Mouse (Mus musculus): ENCODE data around the gene Kars. TPM values are rescaled to one million over a fixed set of nuclear protein-coding genes. Genes with fewer than 3 reads are reported as not detected.
A peak's percentile ranks its signal among the peaks of the same experiment; 100 is the strongest.

The Kars gene
- polyA plus RNA-seq (2016; fragmentation: Nextera tagmentation; extraction: Ambion mirVana): 270 and 285 TPM in 2 replicates

GRCm38 (mm10) chr8:112010997-112011815 is at the start of gene Kars, which contains the start of gene Terf2ip:
Gene Kars, minus strand, starts transcription at chr8:112011323.
Gene Terf2ip, plus strand, starts transcription at chr8:112011398.
- peak; percentile 91 for DNase-seq (ENCODE audit: extremely low spot score, low spot score)
- Histone ChIP-seq H3K27me3 (ENCODE audit: poor library complexity, severe bottlenecking) (no peaks in the 10 kb centered on the region), H3K4me1 (peaks cover 27% of the 10 kb centered on the region), H3K9me3 (no peaks in the 10 kb centered on the region), H3K27ac (peak within 1 kb of the TSS; percentile 88), H3K4me3 (peak within 1 kb of the TSS; percentile 93), H3K36me3 (replicated peaks) (peaks cover 42% of the 10 kb centered on the region)
- WGBS: under 1% methylated on average over 61 of the region's 61 CpGs

DNA sequence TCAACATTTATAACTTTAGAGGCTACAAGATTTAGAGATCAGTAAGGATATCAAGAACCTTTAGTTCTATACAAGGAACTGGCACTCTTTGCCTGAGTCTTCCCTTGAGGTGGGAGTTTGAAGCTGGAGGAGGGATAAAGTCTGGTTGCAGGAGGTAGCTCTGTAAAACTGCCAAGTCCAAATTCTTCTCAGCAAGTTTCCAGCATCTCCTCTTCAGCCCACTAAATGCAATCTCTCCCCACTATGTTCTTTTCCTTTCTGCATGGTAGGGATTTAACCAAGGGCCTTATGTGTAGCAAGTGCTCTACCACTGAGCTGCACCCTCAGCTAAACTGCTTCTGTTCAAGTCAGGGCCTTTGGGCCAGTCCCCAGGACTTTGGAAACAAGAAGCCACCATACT is 43.3 kb upstream of the Kars start:
- no peaks in the 10 kb centered on the region for H3K9me3 ChIP-seq
- no peak for DNase-seq (ENCODE audit: extremely low spot score, low spot score)
- H3K36me3 ChIP-seq (replicated peaks): no peaks in the 10 kb centered on the region
- no peaks in the 10 kb centered on the region for H3K27me3 ChIP-seq (ENCODE audit: poor library complexity, severe bottlenecking)
- no peak overlapping the region for H3K4me3 ChIP-seq
- H3K27ac ChIP-seq: no peak overlapping the region
- H3K4me1 ChIP-seq: no peaks in the 10 kb centered on the region

- WGBS: 84% methylated on average over 9 of the region's 9 CpGs
- no peak overlapping the region for H3K27ac ChIP-seq
- H3K4me3 ChIP-seq: no peak overlapping the region
- H3K27me3 ChIP-seq (ENCODE audit: poor library complexity, severe bottlenecking): no peaks in the 10 kb centered on the region
- no peak for DNase-seq (ENCODE audit: extremely low spot score, low spot score)
- no peaks in the 10 kb centered on the region for H3K36me3 ChIP-seq (replicated peaks)
- no peaks in the 10 kb centered on the region for H3K9me3 ChIP-seq
- H3K4me1 ChIP-seq: no peaks in the 10 kb centered on the region
Measured at GRCm38 (mm10) chr8:112051537-112051936, 40.4 kb upstream of the Kars start.

DNA sequence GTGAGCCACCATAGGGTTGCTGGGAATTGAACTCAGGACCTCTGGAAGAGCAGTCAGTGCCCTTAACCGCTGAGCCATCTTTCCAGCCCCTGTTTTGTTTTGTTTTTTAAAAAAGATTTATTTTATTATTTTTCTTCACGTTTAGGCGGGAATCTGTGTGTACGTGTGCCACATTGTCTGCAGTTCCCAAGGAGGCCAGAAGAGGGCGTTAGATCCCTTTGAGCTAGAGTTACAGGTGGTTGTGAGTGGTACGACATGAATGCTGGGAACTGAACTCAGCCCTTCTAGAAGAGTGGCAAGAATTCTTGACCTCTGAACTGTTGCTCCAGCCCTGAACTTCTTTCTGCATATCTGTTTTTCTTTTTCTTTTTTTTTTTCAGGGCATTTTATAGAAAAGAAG is 38.9 kb upstream of the Kars start:
- H3K27me3 ChIP-seq (ENCODE audit: poor library complexity, severe bottlenecking): no peaks in the 10 kb centered on the region
- no peaks in the 10 kb centered on the region for H3K9me3 ChIP-seq
- no peaks in the 10 kb centered on the region for H3K4me1 ChIP-seq
- no peaks in the 10 kb centered on the region for H3K36me3 ChIP-seq (replicated peaks)
- no peak for DNase-seq (ENCODE audit: extremely low spot score, low spot score)
- no peak overlapping the region for H3K4me3 ChIP-seq
- 81% methylated on average over 6 of the region's 6 CpGs for WGBS
- H3K27ac ChIP-seq: no peak overlapping the region

GRCm38 (mm10) chr8:112048293-112048692 is 37.2 kb upstream of the Kars start:
- Histone ChIP-seq H3K4me1 (no peaks in the 10 kb centered on the region), H3K27ac (no peak overlapping the region), H3K9me3 (no peaks in the 10 kb centered on the region), H3K27me3 (ENCODE audit: poor library complexity, severe bottlenecking) (no peaks in the 10 kb centered on the region), H3K36me3 (replicated peaks) (no peaks in the 10 kb centered on the region), H3K4me3 (no peak overlapping the region)
- WGBS: 83% methylated on average over 6 of the region's 6 CpGs
- no peak for DNase-seq (ENCODE audit: extremely low spot score, low spot score)

DNA sequence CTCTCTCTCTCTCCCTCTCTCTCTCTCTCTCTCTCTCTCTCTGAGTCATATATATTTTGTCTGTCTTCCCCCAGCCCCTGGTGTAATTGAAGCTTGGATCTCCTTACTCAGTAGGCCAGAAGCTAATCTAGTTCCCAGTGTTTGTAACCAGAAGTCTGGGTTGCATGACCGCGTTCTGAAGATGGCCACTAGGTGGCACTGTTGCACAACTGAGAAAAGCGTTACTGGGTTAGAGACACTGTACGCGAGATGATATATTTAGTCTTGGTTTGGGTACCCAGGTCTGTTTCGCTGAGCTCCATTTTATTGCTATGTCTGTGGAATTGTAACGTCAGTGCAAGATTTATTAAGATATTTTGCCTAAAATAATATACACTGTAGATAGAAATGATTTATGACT is 34.8 kb upstream of the Kars start:
- WGBS: 11% methylated on average over 7 of the region's 7 CpGs
- H3K27ac ChIP-seq: no peak overlapping the region
- H3K27me3 ChIP-seq (ENCODE audit: poor library complexity, severe bottlenecking): no peaks in the 10 kb centered on the region

GRCm38 (mm10) chr8:112045182-112045581 is 34.1 kb upstream of the Kars start:
- H3K27ac ChIP-seq: no peak overlapping the region
- H3K36me3 ChIP-seq (replicated peaks): no peaks in the 10 kb centered on the region
- no peaks in the 10 kb centered on the region for H3K9me3 ChIP-seq
- DNase-seq (ENCODE audit: extremely low spot score, low spot score): no peak
- H3K27me3 ChIP-seq (ENCODE audit: poor library complexity, severe bottlenecking): no peaks in the 10 kb centered on the region
- no peak overlapping the region for H3K4me3 ChIP-seq
- WGBS: 91% methylated on average over 5 of the region's 5 CpGs
- H3K4me1 ChIP-seq: no peaks in the 10 kb centered on the region

More for the DNA sequence above, 34.8 kb upstream of the Kars start:
- no peaks in the 10 kb centered on the region for H3K36me3 ChIP-seq (replicated peaks)
- H3K4me3 ChIP-seq: no peak overlapping the region
- no peaks in the 10 kb centered on the region for H3K4me1 ChIP-seq
- no peaks in the 10 kb centered on the region for H3K9me3 ChIP-seq
- peak; percentile 80 for DNase-seq (ENCODE audit: extremely low spot score, low spot score)

GRCm38 (mm10) chr8:112037521-112037920 is 26.4 kb upstream of the Kars start:
- WGBS: 86% methylated on average over 18 of the region's 18 CpGs
- H3K27ac ChIP-seq: no peak overlapping the region
- H3K4me3 ChIP-seq: no peak overlapping the region
- H3K36me3 ChIP-seq (replicated peaks): no peaks in the 10 kb centered on the region
- no peak for DNase-seq (ENCODE audit: extremely low spot score, low spot score)
- H3K9me3 ChIP-seq: no peaks in the 10 kb centered on the region
- H3K27me3 ChIP-seq (ENCODE audit: poor library complexity, severe bottlenecking): no peaks in the 10 kb centered on the region
- 0 out of 2 replicates have a peak, but pooled peaks cover 3% of the 10 kb centered on the region for H3K4me1 ChIP-seq

- H3K27ac ChIP-seq: no peak overlapping the region
- H3K4me1 ChIP-seq: 0 out of 2 replicates have a peak, but pooled peaks cover 3% of the 10 kb centered on the region
- peak; percentile 61 for DNase-seq (ENCODE audit: extremely low spot score, low spot score)
- no peaks in the 10 kb centered on the region for H3K36me3 ChIP-seq (replicated peaks)
- H3K9me3 ChIP-seq: no peaks in the 10 kb centered on the region
- H3K27me3 ChIP-seq (ENCODE audit: poor library complexity, severe bottlenecking): no peaks in the 10 kb centered on the region
- 20% methylated on average over 8 of the region's 8 CpGs for WGBS
- H3K4me3 ChIP-seq: no peak overlapping the region
Measured at GRCm38 (mm10) chr8:112034603-112035002, 23.5 kb upstream of the Kars start.

DNA sequence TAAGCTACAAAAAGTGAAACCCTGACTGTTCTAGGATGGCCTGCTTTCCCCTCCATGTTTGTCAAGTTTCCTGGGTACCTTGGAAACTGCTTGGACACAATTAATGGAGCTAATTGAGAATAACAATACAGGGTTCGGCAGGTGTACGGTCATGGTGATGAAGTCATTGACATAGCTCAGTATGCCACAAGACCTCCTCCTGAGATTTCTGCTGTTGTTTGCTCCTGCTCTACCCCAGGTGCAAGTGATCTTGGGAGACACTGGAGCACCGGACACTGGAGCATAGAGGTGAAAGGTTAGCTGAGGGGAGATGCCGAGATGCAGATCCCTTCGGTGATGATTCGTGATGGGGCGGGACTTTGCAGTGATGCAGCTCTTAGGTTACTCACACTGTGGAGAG is 21.9 kb upstream of the Kars start:
- H3K9me3 ChIP-seq: no peaks in the 10 kb centered on the region
- H3K36me3 ChIP-seq (replicated peaks): no peaks in the 10 kb centered on the region
- no peak overlapping the region for H3K4me3 ChIP-seq
- 52% methylated on average over 7 of the region's 7 CpGs for whole genome bisulfite sequencing
- H3K27me3 ChIP-seq (ENCODE audit: poor library complexity, severe bottlenecking): no peaks in the 10 kb centered on the region
- 0 out of 2 replicates have a peak, but pooled peaks cover 3% of the 10 kb centered on the region for H3K4me1 ChIP-seq
- no peak overlapping the region for H3K27ac ChIP-seq
- no peak for DNase-seq (ENCODE audit: extremely low spot score, low spot score)

GRCm38 (mm10) chr8:112030663-112031062 is 19.5 kb upstream of the Kars start:
- Histone ChIP-seq H3K9me3 (no peaks in the 10 kb centered on the region), H3K27me3 (ENCODE audit: poor library complexity, severe bottlenecking) (no peaks in the 10 kb centered on the region), H3K4me1 (peaks cover 6% of the 10 kb centered on the region; the same call in 1 of the 2 replicates), H3K4me3 (no peak overlapping the region), H3K36me3 (replicated peaks) (no peaks in the 10 kb centered on the region), H3K27ac (no peak overlapping the region)
- DNase-seq (ENCODE audit: extremely low spot score, low spot score): no peak
- 49% methylated on average over 6 of the region's 6 CpGs for WGBS

GRCm38 (mm10) chr8:112029455-112029854 is 18.3 kb upstream of the Kars start:
- no peak overlapping the region for H3K27ac ChIP-seq
- no peaks in the 10 kb centered on the region for H3K27me3 ChIP-seq (ENCODE audit: poor library complexity, severe bottlenecking)
- no peak for DNase-seq (ENCODE audit: extremely low spot score, low spot score)
- H3K4me1 ChIP-seq: peaks cover 6% of the 10 kb centered on the region; the same call in 1 of the 2 replicates
- H3K9me3 ChIP-seq: no peaks in the 10 kb centered on the region
- no peaks in the 10 kb centered on the region for H3K36me3 ChIP-seq (replicated peaks)
- no peak overlapping the region for H3K4me3 ChIP-seq
- 91% methylated on average over 7 of the region's 7 CpGs for WGBS

DNA sequence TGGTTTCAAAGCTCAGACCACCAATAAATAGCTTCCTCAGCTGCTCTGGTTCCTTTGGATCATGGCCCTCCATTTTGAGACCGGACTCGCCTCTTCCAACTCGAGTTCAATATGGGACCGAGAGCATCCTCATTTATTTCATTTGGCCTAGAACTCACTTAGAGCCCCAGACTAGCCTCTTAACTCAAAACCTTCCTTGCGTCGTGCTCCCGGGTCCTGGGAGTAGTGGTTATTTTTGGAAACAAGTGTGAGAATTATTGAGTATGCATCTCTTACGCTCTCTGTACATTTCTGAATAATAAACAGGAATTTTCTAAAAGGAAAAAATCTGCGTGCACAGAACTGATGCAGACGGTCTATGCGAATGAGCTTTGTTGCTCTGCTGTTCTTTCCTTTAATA is 3.8 kb upstream of the Kars start, which contains the start of gene Gm6793:
Gene Gm6793, minus strand, starts transcription at position 101 of the 400 bp plus-strand sequence.
- H3K36me3 ChIP-seq (replicated peaks): peaks cover 47% of the 10 kb centered on the region
- no peak for DNase-seq (ENCODE audit: extremely low spot score, low spot score)
- WGBS: 94% methylated on average over 11 of the region's 11 CpGs
- H3K9me3 ChIP-seq: no peaks in the 10 kb centered on the region
- no peaks in the 10 kb centered on the region for H3K27me3 ChIP-seq (ENCODE audit: poor library complexity, severe bottlenecking)
- no peak within 1 kb of the TSS for H3K27ac ChIP-seq
- no peak within 1 kb of the TSS for H3K4me3 ChIP-seq
- peaks cover 23% of the 10 kb centered on the region for H3K4me1 ChIP-seq
